Comparison of ENCODE assay signal across 9 mouse cellular contexts in the genomic region with DNA sequence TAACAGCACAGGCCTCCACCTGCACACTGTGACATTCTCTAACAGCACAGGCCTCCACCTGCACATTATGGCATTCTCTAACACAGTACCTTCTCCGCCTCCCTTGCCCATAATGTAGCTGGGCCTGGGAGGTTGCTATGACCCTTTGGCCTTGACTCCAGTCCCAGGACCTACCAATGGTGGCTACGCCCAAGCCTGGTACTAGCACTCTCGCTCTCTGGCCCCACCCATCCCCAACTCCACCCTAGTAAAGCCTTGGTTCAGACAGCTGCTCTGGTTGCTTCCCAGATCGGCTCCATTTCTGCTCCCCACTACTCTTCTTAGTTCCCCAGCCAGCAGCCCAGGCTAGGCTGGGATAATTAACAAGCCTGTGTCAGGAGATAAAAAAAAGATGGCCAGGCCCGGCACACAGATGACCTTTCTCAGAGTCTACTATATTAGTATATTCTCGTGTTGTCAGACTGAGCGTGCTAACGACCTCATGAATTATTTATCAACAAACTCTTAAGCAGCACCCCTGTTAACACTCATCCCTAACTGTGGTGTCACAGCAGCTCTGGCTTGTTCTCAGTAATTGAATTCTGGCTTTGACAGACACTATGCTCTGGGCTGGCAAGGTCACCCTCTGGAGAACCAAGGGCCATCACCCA. TPM values are rescaled to one million over a fixed set of nuclear protein-coding genes. Genes with fewer than 3 reads are reported as not detected.
DNase-seq lines count a peak whose midpoint lies in the region; ATAC-seq lines count a peak whose summit lies in the region.
"Had no signal": no experiment of that assay in that cellular context is flagged by ENCODE, and none has a peak within 500 bp of the region (broad histone marks: within the 10 kb centered on the region; RNA-seq: fewer than 3 reads in every experiment).

No protein-coding gene starts in this region.

- H3K27me3 ChIP-seq in heart, embryonic 16.5 days (ENCODE audit: control insufficient read depth, insufficient read depth, low read length): no peaks in the 10 kb centered on the region
- H3K27me3 ChIP-seq in forebrain, embryonic 10.5 days (ENCODE audit: poor library complexity, severe bottlenecking): no peaks in the 10 kb centered on the region
- no peaks in the 10 kb centered on the region for H3K27me3 ChIP-seq in intestine, embryonic 16.5 days (replicated peaks; ENCODE audit: control insufficient read depth, insufficient read depth, low read length)
- no peaks in the 10 kb centered on the region for H3K27me3 ChIP-seq in neural tube, embryonic 12.5 days (replicated peaks)

- DNase-seq in heart, adult 8-10 months (ENCODE audit: low spot score): no peak
- DNase-seq in forebrain, embryonic 10.5 days (ENCODE audit: extremely low spot score, low spot score): no peak
- no peak for DNase-seq in embryo, embryonic 11 days
- no peak for DNase-seq in right cerebral cortex, postnatal 10 days (ENCODE audit: low spot score in 2 of 2)
- no peak for DNase-seq in layer of hippocampus, adult 18-20 months (ENCODE audit: low spot score in 2 of 2)
- DNase-seq: right cerebral cortex, postnatal 25 days had no signal

- peaks cover 16% of the 10 kb centered on the region for H3K4me1 ChIP-seq in heart, embryonic 16.5 days (ENCODE audit: control insufficient read depth, insufficient read depth, low read length)
- peaks cover 37% of the 10 kb centered on the region for H3K4me1 ChIP-seq in forebrain, embryonic 10.5 days
- H3K4me1 ChIP-seq in intestine, embryonic 16.5 days (ENCODE audit: control insufficient read depth, insufficient read depth, low read length): peaks cover 4% of the 10 kb centered on the region; the same call in 1 of the 2 replicates
- H3K4me1 ChIP-seq in neural tube, embryonic 12.5 days: peaks cover 31% of the 10 kb centered on the region

- H3K27ac ChIP-seq in heart, embryonic 16.5 days (ENCODE audit: low read length): peak overlapping the region; percentile 7; the same call in 1 of the 2 replicates
- H3K27ac ChIP-seq in forebrain, embryonic 10.5 days: peak overlapping the region; percentile 78
- H3K27ac ChIP-seq in intestine, embryonic 16.5 days (ENCODE audit: low read length): no peak overlapping the region
- no peak overlapping the region; the same call in 1 of the 2 replicates for H3K27ac ChIP-seq in neural tube, embryonic 12.5 days

- H3K36me3 ChIP-seq in heart, embryonic 16.5 days (ENCODE audit: control insufficient read depth, insufficient read depth): peaks cover 4% of the 10 kb centered on the region; the same call in 1 of the 2 replicates
- H3K36me3 ChIP-seq in forebrain, embryonic 10.5 days (replicated peaks): peaks cover 13% of the 10 kb centered on the region; the same call in 1 of the 2 replicates
- H3K36me3 ChIP-seq in intestine, embryonic 16.5 days (ENCODE audit: control insufficient read depth, insufficient read depth, low read length): no peaks in the 10 kb centered on the region; the same call in 1 of the 2 replicates
- H3K36me3 ChIP-seq in neural tube, embryonic 12.5 days: no peaks in the 10 kb centered on the region

- ATAC-seq in heart, embryonic 16.5 days (replicated peaks; ENCODE audit: extremely low read depth, insufficient read depth, low FRiP score): no peak
- peak; percentile 71 for ATAC-seq in intestine, embryonic 16.5 days
- no peak; the same call in 1 of the 2 replicates for ATAC-seq in neural tube, embryonic 12.5 days (ENCODE audit: low FRiP score, low read depth)

- no peak overlapping the region for H3K9ac ChIP-seq in heart, embryonic 16.5 days (ENCODE audit: low read length)
- no peak overlapping the region for H3K9ac ChIP-seq in intestine, embryonic 16.5 days (ENCODE audit: low read depth, low read length)
- 0 out of 2 replicates have a peak overlapping the region, but pooled peaks have one; percentile 1 for H3K9ac ChIP-seq in neural tube, embryonic 12.5 days

- WGBS in heart, embryonic 16.5 days: 60% methylated on average over 8 of the region's 8 CpGs
- 63% methylated on average over 8 of the region's 8 CpGs for WGBS in forebrain, embryonic 10.5 days
- WGBS in intestine, embryonic 16.5 days: 56% methylated on average over 8 of the region's 8 CpGs
- 52% methylated on average over 8 of the region's 8 CpGs for WGBS in neural tube, embryonic 12.5 days

- no peak overlapping the region for H3K4me3 ChIP-seq in heart, embryonic 16.5 days (ENCODE audit: low read length)
- no peak overlapping the region for H3K4me3 ChIP-seq in forebrain, embryonic 10.5 days
- H3K4me3 ChIP-seq in intestine, embryonic 16.5 days (ENCODE audit: low read length): no peak overlapping the region
- H3K4me3 ChIP-seq in neural tube, embryonic 12.5 days: no peak overlapping the region

- no peak overlapping the region for H3K4me2 ChIP-seq in heart, embryonic 16.5 days (ENCODE audit: low read depth, low read length)
- H3K4me2 ChIP-seq in intestine, embryonic 16.5 days (ENCODE audit: low read depth, low read length): no peak overlapping the region
- no peak overlapping the region for H3K4me2 ChIP-seq in neural tube, embryonic 12.5 days (replicated peaks)

- no peaks in the 10 kb centered on the region for H3K9me3 ChIP-seq in heart, embryonic 16.5 days (replicated peaks; ENCODE audit: control insufficient read depth, low read length)
- H3K9me3 ChIP-seq in forebrain, embryonic 10.5 days: no peaks in the 10 kb centered on the region
- H3K9me3 ChIP-seq in intestine, embryonic 16.5 days (ENCODE audit: control insufficient read depth, low read length): no peaks in the 10 kb centered on the region
- no peaks in the 10 kb centered on the region for H3K9me3 ChIP-seq in neural tube, embryonic 12.5 days

RNA-seq across cellular contexts. Expression of a gene that starts 42.1 kb away (rescaled TPM):
- polyA plus RNA-seq in heart, embryonic 16.5 days (2015; fragmentation: Nextera tagmentation; extraction: Ambion mirVana): 4.6 and 6.7 TPM in 2 replicates
- 10 to 100 TPM; 44.1 to 53.9 (median 46.1) TPM for total RNA-seq in heart, adult 8-10 months (2022)
- polyA plus RNA-seq in forebrain, embryonic 10.5 days (2016; fragmentation: Nextera tagmentation; extraction: Ambion mirVana): 19.6 and 20.5 TPM in 2 replicates
- polyA plus RNA-seq in intestine, embryonic 16.5 days (2015; fragmentation: Nextera tagmentation; extraction: Ambion mirVana): 4.3 TPM in 2 replicates
- polyA plus RNA-seq in neural tube, embryonic 12.5 days (2016; fragmentation: Nextera tagmentation; extraction: Ambion mirVana): 33.9 and 41.7 TPM in 2 replicates
- total RNA-seq in layer of hippocampus, adult 18-20 months (2021): 10 to 100 TPM; 81.1 to 88.2 TPM

Comparison
In these comparisons a context has a peak if more than half of its experiments do, and no peak if none do; other contexts are left out.
1. H3K27ac ChIP-seq: peak in heart, embryonic 16.5 days (single experiment) and forebrain, embryonic 10.5 days (single experiment); none in intestine, embryonic 16.5 days (single experiment) and neural tube, embryonic 12.5 days (single experiment).